Mouse (Mus musculus): ENCODE results near the gene Ffar2. TPM values are rescaled to one million over a fixed set of nuclear protein-coding genes. Genes with fewer than 3 reads are reported as not detected.
A peak's percentile ranks its signal among the peaks of the same experiment; 100 is the strongest.

The Ffar2 gene
- total RNA-seq, 2 experiments from 2014 or later = not detected

- no peak for DNase-seq (ENCODE audit: low spot score in 2 of 2)
These were observed 2.0 kb downstream of the Ffar2 start for GRCm38 (mm10) chr7:30821532-30821931.

GRCm38 (mm10) chr7:30820854-30821445, 2.6 kb downstream of the Ffar2 start:
- DNase-seq (ENCODE audit: low spot score in 2 of 2) = no peak

GRCm38 (mm10) chr7:30820131-30820530, 3.4 kb downstream of the Ffar2 start:
- DNase-seq (ENCODE audit: low spot score in 2 of 2) = no peak

GRCm38 (mm10) chr7:30812291-30812807, 11.2 kb downstream of the Ffar2 start:
- peak in 1 of 2 experiments; percentile 6 for DNase-seq (ENCODE audit: low spot score in 2 of 2)

- DNase-seq (ENCODE audit: low spot score in 2 of 2) = no peak
These were observed 11.8 kb downstream of the Ffar2 start for GRCm38 (mm10) chr7:30811757-30812290.

- DNase-seq (ENCODE audit: low spot score in 2 of 2) = no peak
These were observed 13.3 kb downstream of the Ffar2 start for GRCm38 (mm10) chr7:30810319-30810718.

GRCm38 (mm10) chr7:30805924-30806323, 17.7 kb downstream of the Ffar2 start:
- no peak for DNase-seq (ENCODE audit: low spot score in 2 of 2)

GRCm38 (mm10) chr7:30804026-30804715, 19.4 kb downstream of the Ffar2 start:
- no peak for DNase-seq (ENCODE audit: low spot score in 2 of 2)

GRCm38 (mm10) chr7:30803256-30803655, 20.3 kb downstream of the Ffar2 start:
- no peak for DNase-seq (ENCODE audit: low spot score in 2 of 2)

- DNase-seq (ENCODE audit: low spot score in 2 of 2) = no peak
These were observed 22.9 kb downstream of the Ffar2 start for GRCm38 (mm10) chr7:30800653-30801052.

- peak; percentile 19 to 44 for DNase-seq (ENCODE audit: low spot score in 2 of 2)
These were observed 26.8 kb downstream of the Ffar2 start for GRCm38 (mm10) chr7:30796790-30797189.

- no peak for DNase-seq (ENCODE audit: low spot score in 2 of 2)
These were observed 28.7 kb downstream of the Ffar2 start for GRCm38 (mm10) chr7:30794921-30795320.

- DNase-seq (ENCODE audit: low spot score in 2 of 2) = no peak
These were observed 31.7 kb downstream of the Ffar2 start for GRCm38 (mm10) chr7:30791921-30792320.

GRCm38 (mm10) chr7:30790141-30790540, 33.4 kb downstream of the Ffar2 start:
- DNase-seq (ENCODE audit: low spot score in 2 of 2) = peak; percentile 22 to 64

- DNase-seq (ENCODE audit: low spot score in 2 of 2) = no peak
These were observed 36.1 kb downstream of the Ffar2 start, which contains the start of gene Krtdap for GRCm38 (mm10) chr7:30787377-30788022. TSS of gene Krtdap (plus strand) at chr7:30787896.

GRCm38 (mm10) chr7:30785721-30786546, 37.6 kb downstream of the Ffar2 start:
- peak; percentile 67 to 85 for DNase-seq (ENCODE audit: low spot score in 2 of 2)

- DNase-seq (ENCODE audit: low spot score in 2 of 2) = no peak
These were observed 38.4 kb downstream of the Ffar2 start for GRCm38 (mm10) chr7:30785154-30785553.

GRCm38 (mm10) chr7:30782658-30783057, 40.9 kb downstream of the Ffar2 start:
- no peak for DNase-seq (ENCODE audit: low spot score in 2 of 2)

- no peak for DNase-seq (ENCODE audit: low spot score in 2 of 2)
These were observed 41.8 kb downstream of the Ffar2 start for GRCm38 (mm10) chr7:30781792-30782191.

- no peak for DNase-seq (ENCODE audit: low spot score in 2 of 2)
These were observed 45.7 kb downstream of the Ffar2 start for GRCm38 (mm10) chr7:30777911-30778310.

- no peak for DNase-seq (ENCODE audit: low spot score in 2 of 2)
These were observed 46.4 kb downstream of the Ffar2 start for GRCm38 (mm10) chr7:30777081-30777579.

Data from layer of hippocampus, adult 18-20 months (tissue).